Mouse (Mus musculus): ENCODE measurements around the gene Olfr1056. TPM values are rescaled to one million over a fixed set of nuclear protein-coding genes. Genes with fewer than 3 reads are reported as not detected.

Gene Olfr1056
- not detected in 2 replicates for polyA plus RNA-seq (2012; rRNA removed)

DNA sequence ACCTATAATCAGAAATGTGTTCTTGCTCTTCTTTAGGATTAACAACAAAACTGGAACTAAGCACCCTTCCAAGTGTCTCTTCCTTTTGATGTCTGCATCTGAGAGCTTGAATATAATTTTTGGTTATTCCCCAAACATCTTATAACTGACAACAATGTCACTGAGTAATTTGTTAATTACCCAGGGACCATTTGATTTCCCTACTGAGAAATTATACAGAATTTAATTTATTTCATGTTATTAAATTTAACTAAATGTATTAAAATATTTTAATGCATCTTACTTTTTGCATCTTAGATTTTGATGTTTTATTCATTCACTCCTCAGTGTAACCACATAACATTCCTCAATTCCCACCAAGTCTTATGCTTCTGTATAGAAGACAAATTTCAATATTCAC lies at the start of gene Olfr1056:
TSS of gene Olfr1056 (minus strand) at position 101 of the 400 bp plus-strand sequence.

DNA sequence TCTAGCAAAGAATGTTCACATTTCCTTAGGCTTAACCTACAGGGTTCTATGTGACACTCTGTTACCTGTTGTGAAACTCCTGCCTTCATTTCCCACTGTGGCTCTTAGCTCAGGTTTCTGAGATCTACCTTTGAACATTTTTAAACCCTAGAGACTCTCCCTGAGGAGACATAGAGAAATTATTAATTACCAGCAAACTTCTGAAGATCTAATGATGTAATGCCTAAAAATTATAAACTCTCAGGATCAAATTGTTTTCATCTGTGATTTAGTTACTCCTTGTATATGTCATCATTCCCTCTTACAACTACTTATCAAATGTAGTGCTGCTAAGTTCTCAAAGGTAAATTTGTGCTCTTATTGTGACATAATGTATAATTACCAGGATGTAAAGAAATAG lies 26.2 kb upstream of the Olfr1056 start, which contains the start of gene Olfr1058:
TSS of gene Olfr1058 (minus strand) at position 101 of the 400 bp plus-strand sequence.

DNA sequence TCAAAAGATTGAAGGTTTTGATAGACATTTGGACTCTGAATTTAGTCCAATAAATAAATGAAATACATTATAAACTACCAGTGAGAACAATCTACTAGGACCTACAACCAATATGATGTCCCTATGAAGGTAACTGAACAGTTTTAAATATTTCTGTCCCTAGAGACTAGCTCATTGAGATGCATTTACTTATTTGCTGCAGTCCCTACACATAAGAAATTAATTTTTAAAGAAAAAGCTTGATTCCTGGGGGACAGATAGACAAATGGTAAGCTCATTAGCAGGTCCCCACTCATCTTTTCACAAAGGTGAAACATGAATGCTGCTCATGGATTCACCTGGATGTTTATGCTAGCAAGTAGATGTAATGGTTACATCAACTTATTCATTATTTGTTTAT lies 16.0 kb upstream of the Olfr1056 start, which contains the start of gene Olfr1057:
TSS of gene Olfr1057 (minus strand) at position 101 of the 400 bp plus-strand sequence.

DNA sequence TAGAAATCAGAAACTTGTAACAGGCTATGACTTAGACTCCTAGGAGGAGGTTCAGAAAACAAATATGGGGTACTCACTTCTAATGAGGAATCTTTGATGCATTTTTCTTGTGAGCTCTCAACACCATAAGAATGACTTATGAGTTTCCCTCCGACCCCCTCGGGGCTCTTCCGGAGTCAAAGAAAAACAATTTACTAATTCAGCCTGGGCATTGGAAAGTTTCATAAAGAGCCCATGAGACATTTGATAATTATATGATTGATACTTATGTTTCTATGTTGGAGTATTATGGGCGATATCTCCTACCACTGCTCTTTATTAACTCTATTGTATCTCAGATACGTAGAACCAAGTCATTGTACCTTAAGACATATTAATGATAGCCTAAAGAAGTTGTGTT lies 12.1 kb downstream of the Olfr1056 start, which contains the start of gene Olfr1055:
TSS of gene Olfr1055 (minus strand) at position 101 of the 400 bp plus-strand sequence.

DNA sequence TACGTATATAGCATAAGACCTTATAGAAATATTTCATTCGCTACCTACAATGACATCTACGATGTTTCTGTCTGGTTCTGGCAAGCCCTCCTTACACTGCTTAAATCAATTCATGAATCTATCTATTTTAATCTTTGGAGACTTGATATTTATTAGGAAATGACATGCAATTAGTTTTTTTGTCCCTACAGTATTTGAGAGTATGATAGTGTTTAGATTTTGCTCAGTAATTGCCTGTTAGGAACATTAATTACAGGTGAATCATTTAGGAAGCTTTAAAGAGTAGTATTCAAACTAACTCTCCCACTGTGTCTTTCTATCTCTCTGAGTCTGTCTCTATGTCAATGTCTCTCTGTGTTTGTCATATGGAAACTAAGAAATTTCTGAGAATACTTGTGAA lies 26.9 kb downstream of the Olfr1056 start, which contains the start of gene Olfr1054:
TSS of gene Olfr1054 (minus strand) at position 101 of the 400 bp plus-strand sequence.

DNA sequence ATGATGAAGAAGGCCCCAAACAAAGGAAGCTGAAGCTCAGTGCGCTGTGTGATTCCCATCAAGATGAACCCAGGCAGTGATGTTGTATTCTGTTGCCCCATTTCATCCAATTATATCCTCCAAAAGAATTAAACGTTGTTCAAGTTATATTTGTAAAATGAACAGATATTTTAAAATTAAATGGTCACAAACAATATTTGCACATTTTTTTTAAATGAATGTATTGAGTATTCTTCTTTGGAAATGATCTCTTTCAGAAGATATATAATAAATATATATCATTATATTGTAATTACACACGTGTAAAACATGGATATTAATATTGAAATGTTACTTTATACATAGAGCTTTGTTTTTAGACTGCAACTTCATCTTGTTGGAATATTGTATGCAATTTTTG lies 47.1 kb downstream of the Olfr1056 start, which contains the start of gene Olfr1053:
TSS of gene Olfr1053 (minus strand) at position 101 of the 400 bp plus-strand sequence.

Other genes starting within 250 kb of the Olfr1056 start
- not detected in 2 replicates for gene Olfr1039, start 226.5 kb downstream of the Olfr1056 start, polyA plus RNA-seq (2012; rRNA removed)
- gene Olfr1040, start 215.7 kb downstream of the Olfr1056 start, polyA plus RNA-seq (2012; rRNA removed) = not detected in 2 replicates
- not detected in 2 replicates for gene Olfr1042, start 200.6 kb downstream of the Olfr1056 start, polyA plus RNA-seq (2012; rRNA removed)
- not detected in 2 replicates for gene Olfr1043, start 194.9 kb downstream of the Olfr1056 start, polyA plus RNA-seq (2012; rRNA removed)
- not detected in 2 replicates for gene Olfr1044, start 184.6 kb downstream of the Olfr1056 start, polyA plus RNA-seq (2012; rRNA removed)
- not detected in 2 replicates for gene Olfr52, start 176.8 kb downstream of the Olfr1056 start, polyA plus RNA-seq (2012; rRNA removed)
- not detected in 2 replicates for gene Olfr1045, start 159.5 kb downstream of the Olfr1056 start, polyA plus RNA-seq (2012; rRNA removed)
- not detected in 2 replicates for gene Olfr1046, start 143.2 kb downstream of the Olfr1056 start, polyA plus RNA-seq (2012; rRNA removed)
- not detected in 2 replicates for gene Olfr1047, start 131.1 kb downstream of the Olfr1056 start, polyA plus RNA-seq (2012; rRNA removed)
- not detected in 2 replicates for gene Olfr1048, start 122.2 kb downstream of the Olfr1056 start, polyA plus RNA-seq (2012; rRNA removed)
- gene Olfr1049, start 104.1 kb downstream of the Olfr1056 start, polyA plus RNA-seq (2012; rRNA removed) = not detected in 2 replicates
- not detected in 2 replicates for gene Olfr1051, start 83.4 kb downstream of the Olfr1056 start, polyA plus RNA-seq (2012; rRNA removed)
- not detected in 2 replicates for gene Olfr1052, start 70.0 kb downstream of the Olfr1056 start, polyA plus RNA-seq (2012; rRNA removed)
- not detected in 2 replicates for gene Olfr1053, start 47.2 kb downstream of the Olfr1056 start, polyA plus RNA-seq (2012; rRNA removed)
- gene Olfr1054, start 27.0 kb downstream of the Olfr1056 start, polyA plus RNA-seq (2012; rRNA removed) = not detected in 2 replicates
- gene Olfr1055, start 12.2 kb downstream of the Olfr1056 start, polyA plus RNA-seq (2012; rRNA removed) = not detected in 2 replicates
- gene Olfr1057, start 15.9 kb upstream of the Olfr1056 start, polyA plus RNA-seq (2012; rRNA removed) = not detected in 2 replicates
- gene Olfr1058, start 26.1 kb upstream of the Olfr1056 start, polyA plus RNA-seq (2012; rRNA removed) = not detected in 2 replicates
- not detected in 2 replicates for gene Olfr1061, start 51.6 kb upstream of the Olfr1056 start, polyA plus RNA-seq (2012; rRNA removed)
- gene Olfr1062, start 64.3 kb upstream of the Olfr1056 start, polyA plus RNA-seq (2012; rRNA removed) = not detected in 2 replicates
- gene Olfr1065, start 88.1 kb upstream of the Olfr1056 start, polyA plus RNA-seq (2012; rRNA removed) = not detected in 2 replicates
- not detected in 2 replicates for gene Olfr1066, start 93.8 kb upstream of the Olfr1056 start, polyA plus RNA-seq (2012; rRNA removed)
- gene Olfr228, start 124.9 kb upstream of the Olfr1056 start, polyA plus RNA-seq (2012; rRNA removed) = not detected in 2 replicates
- gene Olfr1076, start 146.0 kb upstream of the Olfr1056 start, polyA plus RNA-seq (2012; rRNA removed) = not detected in 2 replicates
- gene Olfr1079, start 180.0 kb upstream of the Olfr1056 start, polyA plus RNA-seq (2012; rRNA removed) = not detected in 2 replicates
- gene Olfr1080, start 195.8 kb upstream of the Olfr1056 start, polyA plus RNA-seq (2012; rRNA removed) = not detected in 2 replicates
- gene Olfr1082, start 236.5 kb upstream of the Olfr1056 start, polyA plus RNA-seq (2012; rRNA removed) = not detected in 2 replicates